Mouse (Mus musculus) midbrain, postnatal 0 days (tissue): ENCODE measurements at regions not wholly inside any gene's neighbourhood (a gene's known extent, or its start where the extent isn't known, plus 50 kb on each side); places are given as distances from the start of the nearest gene placed in this dataset.
A peak's percentile ranks its signal among the peaks of the same experiment; 100 is the strongest.

Experiments
- ATAC-seq: fragments of 200-750 bp; cut with Nextera tagmentation; 2 replicates; pipeline ENCODE4 v1.8.0; 2017; ENCODE audit warnings: moderate number of reproducible peaks, mild to moderate bottlenecking, moderate TSS enrichment, moderate library complexity; ENCODE audit not compliant: low FRiP score
- DNase-seq: peaks from one replicate; pipeline ENCODE4 v3.0.0-alpha.2; 2015; ENCODE audit warnings: low spot score
- H3K27ac ChIP-seq: fragments of 300-500 bp; sonication (generic); 2 replicates; pipeline ENCODE4 v1.5.1; 2014; ENCODE audit warnings: low read depth, mild to moderate bottlenecking, low read length, mixed read lengths
- H3K27me3 ChIP-seq: fragments of 300-500 bp; sonication (generic); 2 replicates; pipeline ENCODE4 v1.6.1; 2014; ENCODE audit warnings: low read length, control low read depth, mixed read lengths; ENCODE audit not compliant: insufficient read depth
- H3K36me3 ChIP-seq: fragments of 300-500 bp; sonication (generic); 2 replicates; pipeline ENCODE4 v1.6.1; 2014; ENCODE audit warnings: low read length, control low read depth, mixed read lengths; ENCODE audit not compliant: insufficient read depth
- H3K4me1 ChIP-seq: fragments of 300-500 bp; sonication (generic); 2 replicates; pipeline ENCODE4 v1.6.1; 2014; ENCODE audit warnings: mild to moderate bottlenecking, control low read depth, antibody characterized with exemption, low read length, mixed read lengths; ENCODE audit not compliant: insufficient read depth
- H3K4me2 ChIP-seq: fragments of 300-500 bp; sonication (generic); 2 replicates; pipeline ENCODE4 v1.6.1; 2014; ENCODE audit warnings: low read depth, mild to moderate bottlenecking, low read length, mixed read lengths; ENCODE audit not compliant: poor library complexity, severe bottlenecking
- H3K4me3 ChIP-seq: fragments of 300-500 bp; sonication (generic); 2 replicates; pipeline ENCODE4 v1.5.1; 2014; ENCODE audit warnings: low read depth, mild to moderate bottlenecking, low read length, moderate library complexity
- H3K9ac ChIP-seq: fragments of 300-500 bp; sonication (generic); replicated peaks from 2 replicates; pipeline ENCODE4 v1.6.1; 2014; ENCODE audit warnings: mild to moderate bottlenecking, low read length, moderate library complexity, mixed read lengths; ENCODE audit not compliant: poor library complexity, severe bottlenecking
- H3K9me3 ChIP-seq: fragments of 300-500 bp; sonication (generic); 2 replicates; pipeline ENCODE4 v1.6.1; 2016; ENCODE audit warnings: low read length, control low read depth
- CTCF ChIP-seq: IDR thresholded peaks from 2 replicates; pipeline ENCODE4 v1.5.1; 2016; ENCODE audit warnings: antibody characterized with exemption, mild to moderate bottlenecking
- WGBS: fragments of 180-500 bp; shearing (Covaris S2); extraction: QIAGEN DNeasy Blood & Tissue Kit; methylation state at CpG from one replicate; pipeline ENCODE4 v1.1.7; 2014; 5-methylcytosine and 5-hydroxymethylcytosine counted together

- peaks cover 2% of the 10 kb centered on the region; the same call in 1 of the 2 replicates for H3K4me1 ChIP-seq
- ATAC-seq (no peak), DNase-seq (peak; percentile 60)
- no peaks in the 10 kb centered on the region for H3K36me3 ChIP-seq
- WGBS: 68% methylated on average over 7 of the region's 7 CpGs
- H3K27me3 ChIP-seq: no peaks in the 10 kb centered on the region
- H3K9ac ChIP-seq: no peak overlapping the region
- TF ChIP-seq CTCF: no peak
- H3K27ac ChIP-seq: no peak overlapping the region
- H3K9me3 ChIP-seq: no peaks in the 10 kb centered on the region
- no peak overlapping the region for H3K4me2 ChIP-seq
- H3K4me3 ChIP-seq: no peak overlapping the region
These were observed 151.9 kb downstream of the Zfp706 start for GRCm38 (mm10) chr15:36855550-36856131.

DNA sequence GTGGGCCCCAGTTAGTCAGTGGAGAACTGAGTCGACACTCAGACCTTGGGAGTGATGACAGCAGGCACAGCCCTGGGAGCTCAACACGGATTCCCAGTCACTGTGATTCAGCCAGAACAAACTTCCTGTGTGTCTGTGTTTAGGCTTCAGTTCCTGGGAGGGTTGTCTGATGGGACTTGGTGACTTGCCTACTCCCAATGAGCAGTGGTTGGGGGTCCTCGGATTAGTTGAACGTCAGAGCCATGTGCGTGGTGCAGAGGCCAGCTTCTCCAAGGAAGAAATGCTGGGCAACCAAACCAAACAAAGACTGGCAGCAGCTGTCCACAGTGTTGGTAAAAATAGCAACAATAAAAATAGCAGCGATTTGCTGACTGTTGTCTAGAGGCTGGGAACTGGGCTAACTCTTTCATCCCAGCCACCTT lies 152.7 kb downstream of the Zfp706 start:
- Histone ChIP-seq H3K4me1 (peaks cover 2% of the 10 kb centered on the region; the same call in 1 of the 2 replicates), H3K36me3 (no peaks in the 10 kb centered on the region), H3K27ac (no peak overlapping the region), H3K4me2 (no peak overlapping the region), H3K9me3 (no peaks in the 10 kb centered on the region), H3K4me3 (no peak overlapping the region), H3K9ac (no peak overlapping the region), H3K27me3 (no peaks in the 10 kb centered on the region)
- no peak for TF ChIP-seq CTCF
- ATAC-seq (0 out of 2 replicates have a peak, but pooled peaks have one; percentile 56), DNase-seq (peak; percentile 21)
- WGBS: 56% methylated on average over 6 of the region's 6 CpGs

- ATAC-seq: no peak
- Histone ChIP-seq H3K4me2 (no peak overlapping the region), H3K27me3 (no peaks in the 10 kb centered on the region), H3K9ac (no peak overlapping the region), H3K36me3 (no peaks in the 10 kb centered on the region), H3K27ac (no peak overlapping the region), H3K4me1 (peaks cover 2% of the 10 kb centered on the region; the same call in 1 of the 2 replicates), H3K4me3 (no peak overlapping the region), H3K9me3 (no peaks in the 10 kb centered on the region)
- no peak for DNase-seq
- TF ChIP-seq CTCF: no peak
- 67% methylated on average over 6 of the region's 6 CpGs for WGBS
These were observed 155.2 kb downstream of the Zfp706 start for GRCm38 (mm10) chr15:36852229-36852821.

DNA sequence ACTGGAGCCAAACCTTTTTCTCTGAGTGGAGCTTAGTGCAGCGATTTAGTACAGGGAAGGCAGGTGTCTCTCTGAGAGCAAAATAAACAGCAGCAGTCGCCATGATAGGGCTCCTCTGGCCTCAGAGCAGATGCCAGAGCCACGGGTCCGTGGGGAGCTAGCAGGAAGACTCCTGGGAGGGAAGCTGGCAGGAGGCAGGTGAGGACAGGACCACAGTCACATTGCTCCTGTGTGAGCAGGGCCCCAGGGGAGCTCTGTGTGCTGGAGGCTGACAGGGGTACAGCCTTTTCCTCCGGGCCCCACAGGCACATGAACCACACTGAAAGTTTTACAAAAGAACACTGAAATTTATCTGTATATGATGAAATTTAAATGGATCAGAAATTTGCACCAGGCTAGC lies 159.3 kb downstream of the Zfp706 start:
- no peak overlapping the region for H3K4me3 ChIP-seq
- no peak for TF ChIP-seq CTCF
- no peaks in the 10 kb centered on the region for H3K9me3 ChIP-seq
- ATAC-seq: no peak
- no peak overlapping the region for H3K9ac ChIP-seq
- H3K4me1 ChIP-seq: no peaks in the 10 kb centered on the region
- WGBS: 61% methylated on average over 5 of the region's 5 CpGs
- H3K4me2 ChIP-seq: no peak overlapping the region
- H3K27me3 ChIP-seq: no peaks in the 10 kb centered on the region
- H3K27ac ChIP-seq: no peak overlapping the region
- DNase-seq: no peak
- H3K36me3 ChIP-seq: no peaks in the 10 kb centered on the region

DNA sequence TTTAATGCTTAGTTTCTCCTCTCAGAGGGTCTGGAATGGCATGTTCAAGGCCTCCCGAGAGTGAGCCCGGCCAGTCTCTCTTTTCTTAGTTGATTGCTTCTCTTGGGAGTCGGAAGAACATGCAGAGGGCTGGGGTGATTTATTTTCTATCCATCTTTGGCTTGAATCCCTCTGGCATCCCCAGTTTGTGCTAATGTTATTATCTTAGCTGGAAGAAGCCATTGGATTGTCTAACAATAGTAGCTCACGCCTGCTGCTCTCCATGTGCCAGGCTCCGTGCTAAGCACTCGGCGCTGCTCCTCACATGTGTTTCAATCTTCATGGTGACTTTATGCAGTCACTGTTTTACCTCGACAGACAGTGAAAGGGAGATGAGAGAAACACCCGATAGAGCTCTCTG lies 160.8 kb downstream of the Zfp706 start:
- no peak for ATAC-seq

More for the DNA sequence above, 160.8 kb downstream of the Zfp706 start:
- 51% methylated on average over 9 of the region's 9 CpGs for WGBS
- no peak for TF ChIP-seq CTCF
- no peak for DNase-seq
- Histone ChIP-seq H3K27me3 (no peaks in the 10 kb centered on the region), H3K36me3 (no peaks in the 10 kb centered on the region), H3K27ac (no peak overlapping the region), H3K9ac (no peak overlapping the region), H3K4me3 (no peak overlapping the region), H3K4me1 (no peaks in the 10 kb centered on the region), H3K9me3 (no peaks in the 10 kb centered on the region), H3K4me2 (no peak overlapping the region)
